Mouse (Mus musculus) layer of hippocampus, postnatal 25 days (tissue): ENCODE measurements at regions not wholly inside any gene's neighbourhood (a gene's known extent, or its start where the extent isn't known, plus 50 kb on each side); places are given as distances from the start of the nearest gene placed in this dataset.
"Not testable (repeated sequence)": the region's sequence is repeated elsewhere in the genome, so short reads cannot be mapped to it uniquely, and the experiment has no call there.

Experiments used
- DNase-seq, 2 experiments: peaks; one replicate each; pipeline ENCODE4 v3.0.0; 2022; ENCODE audit warnings: mixed read lengths in 2 of 2, low spot score in 1 of 2; ENCODE audit errors: extremely low spot score in 1 of 2

- DNase-seq, result no peak
Observed at GRCm38 (mm10) chr14:17539322-17539721, 120.7 kb upstream of the Thrb start.

GRCm38 (mm10) chr14:17556458-17556857 lies 103.6 kb upstream of the Thrb start:
- no peak for DNase-seq

GRCm38 (mm10) chr14:17560001-17560400 lies 100.1 kb upstream of the Thrb start:
- not testable (repeated sequence) for DNase-seq

GRCm38 (mm10) chr14:17567927-17568326 lies 92.1 kb upstream of the Thrb start:
- DNase-seq, result no peak

- DNase-seq, result no peak
Observed at GRCm38 (mm10) chr14:17569087-17569636, 90.9 kb upstream of the Thrb start.

GRCm38 (mm10) chr14:17578776-17579175 lies 81.3 kb upstream of the Thrb start:
- no peak for DNase-seq

GRCm38 (mm10) chr14:17589595-17589994 lies 70.5 kb upstream of the Thrb start:
- DNase-seq, result no peak

GRCm38 (mm10) chr14:17599553-17599952 lies 60.5 kb upstream of the Thrb start:
- no peak for DNase-seq

- DNase-seq, result no peak
Observed at GRCm38 (mm10) chr14:17602357-17602756, 57.7 kb upstream of the Thrb start.

- no peak for DNase-seq
Observed at GRCm38 (mm10) chr14:17606018-17606417, 54.0 kb upstream of the Thrb start.

GRCm38 (mm10) chr14:17607186-17607585 lies 52.9 kb upstream of the Thrb start:
- DNase-seq, result no peak
